Comparison of ENCODE assay signal across 35 mouse cellular contexts in the genomic region with DNA sequence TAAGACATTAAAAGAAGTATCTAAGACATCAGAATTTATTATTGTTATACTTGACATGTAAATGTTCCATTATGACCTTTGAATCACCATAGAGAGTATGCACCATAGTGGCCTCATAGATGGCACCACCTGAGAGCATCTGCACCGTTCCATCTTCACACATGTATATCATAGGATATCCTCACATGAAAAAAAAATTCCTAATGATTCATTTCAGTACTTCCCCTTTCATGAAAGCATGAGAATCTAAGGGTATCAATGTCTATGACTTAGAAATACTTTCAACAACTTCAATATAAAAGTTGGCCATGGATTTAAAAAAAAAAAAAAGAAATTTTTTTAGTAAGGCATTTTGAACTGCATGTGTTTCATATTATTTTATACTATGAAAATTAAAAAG. TPM values are rescaled to one million over a fixed set of nuclear protein-coding genes. Genes with fewer than 3 reads are reported as not detected.
"Had no signal": no experiment of that assay in that cellular context is flagged by ENCODE, and none has a peak within 500 bp of the region (broad histone marks: within the 10 kb centered on the region; RNA-seq: fewer than 3 reads in every experiment).

No protein-coding gene starts in this region.

- DNase-seq: heart, postnatal 10 days; heart, postnatal 14 days; heart, postnatal 36 days; heart, postnatal 4 days; kidney, adult 11 months; kidney, adult 18-20 months; kidney, adult 2 months; kidney, adult 8-10 months; kidney, adult 9 months; kidney, postnatal 10 days; kidney, postnatal 14 days; kidney, postnatal 25 days; kidney, postnatal 36 days; kidney, postnatal 4 days; layer of hippocampus, adult 9-11 months; layer of hippocampus, postnatal 36 days had no signal

- H3K4me3 ChIP-seq: heart, embryonic 12.5 days; heart, embryonic 13.5 days; heart, embryonic 15.5 days; hindbrain, embryonic 10.5 days; hindbrain, embryonic 12.5 days; hindbrain, embryonic 13.5 days; hindbrain, embryonic 15.5 days; intestine, embryonic 15.5 days; kidney, embryonic 15.5 days; layer of hippocampus, adult 2 months; left cerebral cortex, adult 2 months had no signal

- H3K9ac ChIP-seq: heart, embryonic 12.5 days; heart, embryonic 15.5 days; hindbrain, embryonic 12.5 days; hindbrain, embryonic 13.5 days; hindbrain, embryonic 14.5 days; hindbrain, embryonic 15.5 days; intestine, embryonic 15.5 days; kidney, embryonic 15.5 days had no signal

- ATAC-seq: hindbrain, embryonic 16.5 days; hindbrain, postnatal 0 days; inflammation-experienced regulatory T-cells, adult 6 months; intestine, embryonic 15.5 days; intestine, embryonic 16.5 days; intestine, postnatal 0 days had no signal

- H3K27ac ChIP-seq: hindbrain, embryonic 10.5 days; hindbrain, embryonic 12.5 days; hindbrain, embryonic 13.5 days; hindbrain, embryonic 14.5 days; hindbrain, embryonic 15.5 days; hindbrain, postnatal 0 days; intestine, embryonic 15.5 days; layer of hippocampus, adult 2 months; left cerebral cortex, adult 2 months had no signal

- H3K9me3 ChIP-seq: heart, embryonic 12.5 days; heart, embryonic 13.5 days; heart, embryonic 15.5 days; hindbrain, embryonic 10.5 days; hindbrain, embryonic 12.5 days; hindbrain, embryonic 13.5 days; hindbrain, embryonic 15.5 days; intestine, embryonic 15.5 days; kidney, embryonic 15.5 days had no signal

- H3K27me3 ChIP-seq: heart, embryonic 12.5 days; heart, embryonic 13.5 days; heart, embryonic 15.5 days; hindbrain, embryonic 12.5 days; hindbrain, embryonic 13.5 days; hindbrain, embryonic 15.5 days; intestine, embryonic 15.5 days; kidney, embryonic 15.5 days had no signal

- H3K36me3 ChIP-seq: heart, embryonic 12.5 days; heart, embryonic 13.5 days; heart, embryonic 15.5 days; hindbrain, embryonic 10.5 days; hindbrain, embryonic 12.5 days; hindbrain, embryonic 13.5 days; hindbrain, embryonic 15.5 days; intestine, embryonic 15.5 days; kidney, embryonic 15.5 days had no signal

- H3K4me2 ChIP-seq: heart, embryonic 11.5 days; heart, embryonic 12.5 days; hindbrain, embryonic 12.5 days; hindbrain, embryonic 13.5 days; hindbrain, embryonic 14.5 days; hindbrain, embryonic 15.5 days; intestine, embryonic 15.5 days had no signal

RNA-seq across cellular contexts. Expression of a gene that starts 25.6 kb away (rescaled TPM):
- total RNA-seq: hematopoietic stem cell, adult 5-6 weeks had no signal
- polyA plus RNA-seq: inflammation-experienced regulatory T-cells, adult 6 months had no signal
